Mouse (Mus musculus) heart, embryonic 16.5 days (tissue): ENCODE measurements around the gene Gm20388. TPM values are rescaled to one million over a fixed set of nuclear protein-coding genes. Genes with fewer than 3 reads are reported as not detected.
A peak's percentile ranks its signal among the peaks of the same experiment; 100 is the strongest.

Experiments used
- ATAC-seq: fragments of 200-750 bp; cut with Nextera tagmentation; replicated peaks from 2 replicates; pipeline ENCODE4 v1.8.0; 2017; ENCODE audit warnings: moderate number of reproducible peaks; ENCODE audit not compliant: insufficient read depth, low FRiP score; ENCODE audit errors: extremely low read depth
- H3K27ac ChIP-seq: fragments of 300-500 bp; sonication (generic); 2 replicates; pipeline ENCODE4 v1.5.1; 2014; ENCODE audit warnings: mild to moderate bottlenecking, low read length, control low read depth, moderate library complexity
- H3K27me3 ChIP-seq: fragments of 300-500 bp; sonication (generic); 2 replicates; pipeline ENCODE4 v1.6.1; 2014; ENCODE audit warnings: low read length, mixed read lengths; ENCODE audit not compliant: control insufficient read depth, insufficient read depth
- H3K36me3 ChIP-seq: fragments of 300-500 bp; sonication (generic); 2 replicates; pipeline ENCODE4 v1.6.1; 2014; ENCODE audit not compliant: control insufficient read depth, insufficient read depth
- H3K4me1 ChIP-seq: fragments of 300-500 bp; sonication (generic); 2 replicates; pipeline ENCODE4 v1.6.1; 2014; ENCODE audit warnings: low read length, mixed read lengths; ENCODE audit not compliant: control insufficient read depth, insufficient read depth
- H3K4me2 ChIP-seq: fragments of 300-500 bp; sonication (generic); 2 replicates; pipeline ENCODE4 v1.6.1; 2014; ENCODE audit warnings: low read depth, mild to moderate bottlenecking, control low read depth, low read length
- H3K4me3 ChIP-seq: fragments of 300-500 bp; sonication (generic); 2 replicates; pipeline ENCODE4 v1.5.1; 2014; ENCODE audit warnings: mild to moderate bottlenecking, control low read depth, low read length
- H3K9ac ChIP-seq: fragments of 300-500 bp; sonication (generic); 2 replicates; pipeline ENCODE4 v1.6.1; 2014; ENCODE audit warnings: low read length, control low read depth
- H3K9me3 ChIP-seq: fragments of 300-500 bp; sonication (generic); replicated peaks from 2 replicates; pipeline ENCODE4 v1.6.1; 2016; ENCODE audit warnings: low read length; ENCODE audit not compliant: control insufficient read depth
- WGBS: fragments of 180-500 bp; shearing (Covaris S2); extraction: QIAGEN DNeasy Blood & Tissue Kit; methylation state at CpG from one replicate; pipeline ENCODE4 v1.1.7; 2014; 5-methylcytosine and 5-hydroxymethylcytosine counted together
- polyA plus RNA-seq: library from polyadenylated mRNA; unstranded; fragments of >200 nt; fragmentation: Nextera tagmentation; extraction: Ambion mirVana; gene quantifications from 2 replicates; pipeline ENCODE4 v1.2.1, GENCODE M21; 2015

The Gm20388 gene
- polyA plus RNA-seq, 1 experiment from 2014 or later, result 4.5 TPM

DNA sequence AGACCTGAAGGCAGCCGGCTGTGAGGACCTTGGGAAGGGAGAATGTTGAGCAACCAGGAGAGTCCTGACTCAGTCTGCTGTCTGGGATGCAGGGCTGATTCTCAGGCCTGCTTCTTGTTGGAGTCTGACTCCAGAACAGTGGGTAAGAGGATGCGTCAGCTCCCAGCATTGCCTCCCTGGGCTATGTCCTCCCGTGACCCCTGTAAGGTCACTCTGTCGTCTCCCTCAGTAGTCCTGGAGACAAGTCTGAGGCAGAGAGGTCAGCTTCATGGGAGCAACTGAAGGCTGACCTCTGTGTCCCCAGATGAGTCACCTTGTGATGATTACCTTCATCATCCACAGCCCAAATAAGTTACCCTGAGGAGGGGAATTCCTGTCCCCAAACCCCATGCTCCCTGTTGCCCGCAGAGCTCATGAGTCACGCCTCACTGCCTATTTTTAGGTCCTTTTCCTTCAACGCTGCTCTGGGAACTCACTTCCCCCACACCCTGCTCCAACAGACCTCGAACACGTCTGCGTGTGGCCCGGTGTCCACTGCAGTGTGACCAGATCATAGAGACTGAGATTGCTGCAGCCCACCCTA is 2234.2 kb downstream of the Gm20388 start:
- WGBS, result 20% methylated on average over 11 of the region's 11 CpGs
- H3K9ac ChIP-seq, result peak overlapping the region; percentile 36
- ATAC-seq, result peak; percentile 80

DNA sequence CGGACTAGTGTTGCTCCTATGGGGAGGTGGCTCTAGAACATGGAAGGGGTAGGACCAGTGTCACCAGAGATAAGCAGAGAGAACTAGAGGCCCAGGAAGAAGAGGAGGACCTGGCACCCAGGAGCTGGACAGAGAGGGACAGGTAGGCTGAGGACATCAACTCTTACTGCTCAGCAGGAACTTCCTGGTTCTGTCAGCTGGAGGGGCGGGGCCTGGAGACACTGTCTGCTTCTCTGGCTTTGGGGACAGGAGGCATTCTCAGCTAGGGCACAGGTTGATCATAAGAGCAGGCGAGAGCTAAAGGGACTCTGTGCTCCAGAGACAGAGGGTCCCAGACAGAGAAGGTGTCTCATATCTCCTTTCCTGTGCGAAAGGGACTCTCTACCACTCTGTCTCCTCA is 2238.4 kb downstream of the Gm20388 start:
- Histone ChIP-seq H3K27me3 (no peaks in the 10 kb centered on the region), H3K9ac (no peak overlapping the region), H3K4me3 (no peak overlapping the region), H3K9me3 (no peaks in the 10 kb centered on the region), H3K4me2 (no peak overlapping the region), H3K36me3 (no peaks in the 10 kb centered on the region), H3K27ac (no peak overlapping the region), H3K4me1 (peaks cover 15% of the 10 kb centered on the region)
- ATAC-seq, result no peak
- 78% methylated on average over 4 of the region's 4 CpGs for WGBS

More for the DNA sequence above, 2234.2 kb downstream of the Gm20388 start:
- Histone ChIP-seq H3K4me3 (no peak overlapping the region), H3K36me3 (no peaks in the 10 kb centered on the region), H3K4me2 (peak overlapping the region; percentile 19; the same call in 1 of the 2 replicates), H3K27me3 (no peaks in the 10 kb centered on the region), H3K4me1 (peaks cover 21% of the 10 kb centered on the region), H3K9me3 (no peaks in the 10 kb centered on the region), H3K27ac (peak overlapping the region; percentile 83)

DNA sequence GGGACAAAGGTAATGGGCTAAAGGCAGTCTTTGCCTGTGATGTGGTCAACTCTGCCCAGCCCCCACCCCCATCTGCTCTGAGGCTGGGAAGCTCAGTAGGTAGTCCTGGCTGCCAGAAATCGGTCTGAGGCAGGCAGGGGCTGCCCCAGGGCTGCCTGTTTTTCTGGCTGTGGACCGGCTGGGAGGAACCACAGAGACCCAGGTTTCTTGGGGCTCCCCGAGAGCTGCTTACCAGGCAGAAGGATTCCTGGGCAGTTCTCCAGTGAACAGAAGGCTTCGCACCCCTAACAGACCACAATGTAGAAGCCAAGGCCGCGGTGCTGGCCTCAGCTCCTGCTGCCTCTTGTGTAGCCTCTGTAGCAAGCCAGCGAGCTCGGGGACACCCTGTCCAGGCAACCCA is 2239.0 kb downstream of the Gm20388 start:
- no peak for ATAC-seq
- Histone ChIP-seq H3K4me1 (peaks cover 12% of the 10 kb centered on the region), H3K9me3 (no peaks in the 10 kb centered on the region), H3K4me2 (no peak overlapping the region), H3K27me3 (no peaks in the 10 kb centered on the region), H3K27ac (no peak overlapping the region), H3K9ac (no peak overlapping the region), H3K36me3 (no peaks in the 10 kb centered on the region), H3K4me3 (no peak overlapping the region)
- 81% methylated on average over 8 of the region's 8 CpGs for WGBS

DNA sequence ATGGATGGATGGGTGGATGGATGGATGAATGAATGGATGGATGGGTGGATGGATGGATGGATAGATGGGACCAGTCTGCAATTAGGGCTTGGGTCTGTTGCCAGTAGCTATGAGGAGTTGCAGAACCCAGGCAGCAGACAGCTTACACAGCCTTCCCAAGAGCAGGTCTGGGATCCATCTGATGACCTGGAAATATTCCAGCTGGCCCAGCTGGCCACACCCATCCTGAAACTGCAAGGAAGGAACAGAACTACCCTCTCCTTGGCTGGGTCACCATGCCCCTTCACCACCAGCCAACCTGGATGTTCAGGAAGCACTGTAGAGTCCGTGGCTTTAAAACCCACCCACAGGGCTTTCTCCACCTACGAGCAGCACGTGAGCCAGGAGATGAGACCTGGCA is 2240.9 kb downstream of the Gm20388 start:
- H3K36me3 ChIP-seq, result no peaks in the 10 kb centered on the region
- H3K27ac ChIP-seq, result no peak overlapping the region
- H3K9me3 ChIP-seq, result no peaks in the 10 kb centered on the region
- no peak for ATAC-seq
- WGBS, result 88% methylated on average over 3 of the region's 3 CpGs
- H3K4me2 ChIP-seq, result no peak overlapping the region
- no peaks in the 10 kb centered on the region for H3K4me1 ChIP-seq
- H3K9ac ChIP-seq, result no peak overlapping the region
- H3K4me3 ChIP-seq, result no peak overlapping the region
- no peaks in the 10 kb centered on the region for H3K27me3 ChIP-seq

DNA sequence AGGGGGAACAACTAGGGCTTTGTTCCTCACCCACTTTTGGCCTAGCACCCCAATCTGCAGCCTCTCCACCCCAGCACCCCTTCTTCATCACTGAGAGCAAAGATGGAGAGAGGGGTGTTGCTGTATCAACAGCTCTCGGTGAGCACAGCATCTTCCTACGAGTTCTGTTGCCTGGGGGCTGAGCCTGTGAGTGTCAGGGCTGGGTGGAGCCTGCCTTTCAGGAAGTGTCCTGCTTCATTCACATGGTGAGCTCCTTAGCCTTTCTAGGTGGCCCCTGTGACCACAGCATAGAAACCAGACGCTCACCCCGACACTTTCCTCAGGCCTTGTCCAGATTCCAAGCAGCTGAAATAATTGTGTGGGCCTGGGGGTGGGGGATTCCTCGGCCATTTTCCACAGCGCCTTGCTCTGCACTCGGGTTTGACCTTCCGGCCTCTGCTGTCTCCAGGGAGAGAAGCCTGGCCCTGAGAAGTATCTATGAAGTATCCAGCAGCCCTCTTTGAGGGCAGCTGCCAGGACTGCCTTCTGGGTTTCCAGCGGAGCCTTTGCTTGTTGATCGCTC is 2244.5 kb downstream of the Gm20388 start:
- peak overlapping the region; percentile 20; the same call in 1 of the 2 replicates for H3K9ac ChIP-seq
- H3K4me2 ChIP-seq, result no peak overlapping the region
- no peaks in the 10 kb centered on the region for H3K36me3 ChIP-seq
- H3K4me1 ChIP-seq, result no peaks in the 10 kb centered on the region
- H3K27me3 ChIP-seq, result no peaks in the 10 kb centered on the region
- WGBS, result 41% methylated on average over 10 of the region's 10 CpGs
- H3K27ac ChIP-seq, result no peak overlapping the region
- H3K4me3 ChIP-seq, result no peak overlapping the region
- no peaks in the 10 kb centered on the region for H3K9me3 ChIP-seq
- ATAC-seq, result no peak

DNA sequence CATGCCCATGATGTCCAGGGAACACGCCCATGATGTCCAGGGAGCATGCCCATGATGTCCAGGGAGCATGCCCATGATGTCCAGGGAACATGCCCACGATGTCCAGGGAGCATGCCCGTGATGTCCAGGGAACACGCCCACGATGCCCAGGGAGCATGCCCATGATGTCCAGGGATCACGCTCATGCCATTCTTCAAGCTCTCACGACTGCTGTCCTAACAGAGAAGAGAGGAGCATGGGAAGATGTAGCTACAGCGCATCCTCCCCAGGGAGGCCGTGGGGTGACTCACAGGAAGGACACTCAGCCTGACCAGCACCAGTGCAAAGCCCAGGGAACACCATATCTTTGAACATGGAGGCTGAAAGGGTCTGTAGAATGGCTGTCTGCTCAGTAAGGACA is 2245.3 kb downstream of the Gm20388 start:
- no peak overlapping the region for H3K4me2 ChIP-seq
- no peaks in the 10 kb centered on the region for H3K27me3 ChIP-seq
- no peaks in the 10 kb centered on the region for H3K9me3 ChIP-seq
- no peak for ATAC-seq
- no peak overlapping the region for H3K9ac ChIP-seq
- H3K4me1 ChIP-seq, result no peaks in the 10 kb centered on the region
- WGBS, result 88% methylated on average over 9 of the region's 9 CpGs
- H3K36me3 ChIP-seq, result no peaks in the 10 kb centered on the region
- no peak overlapping the region for H3K27ac ChIP-seq
- H3K4me3 ChIP-seq, result no peak overlapping the region

DNA sequence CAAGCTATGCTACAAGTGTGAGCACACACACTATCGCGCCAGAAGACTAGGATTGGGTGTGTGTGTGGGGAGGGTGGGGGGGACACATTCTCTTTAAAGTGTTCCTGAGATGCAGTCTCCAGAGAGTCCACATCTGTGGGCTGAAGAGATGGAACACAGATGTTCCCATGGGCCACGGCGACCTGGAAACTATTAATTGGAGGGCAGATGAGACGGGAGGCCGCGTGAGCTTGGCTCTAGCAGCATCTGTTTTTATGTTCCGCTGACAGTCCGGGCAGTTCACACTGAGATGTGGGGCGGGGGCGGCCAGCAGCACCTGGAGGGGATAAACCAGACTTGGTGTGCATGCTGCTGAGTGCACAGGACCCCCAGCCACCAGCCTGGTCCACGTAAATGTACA is 2247.0 kb downstream of the Gm20388 start:
- Histone ChIP-seq H3K4me2 (no peak overlapping the region), H3K36me3 (no peaks in the 10 kb centered on the region), H3K4me3 (no peak overlapping the region), H3K4me1 (no peaks in the 10 kb centered on the region), H3K9me3 (no peaks in the 10 kb centered on the region), H3K27ac (no peak overlapping the region), H3K9ac (no peak overlapping the region), H3K27me3 (no peaks in the 10 kb centered on the region)
- no peak for ATAC-seq
- WGBS, result 76% methylated on average over 12 of the region's 12 CpGs

DNA sequence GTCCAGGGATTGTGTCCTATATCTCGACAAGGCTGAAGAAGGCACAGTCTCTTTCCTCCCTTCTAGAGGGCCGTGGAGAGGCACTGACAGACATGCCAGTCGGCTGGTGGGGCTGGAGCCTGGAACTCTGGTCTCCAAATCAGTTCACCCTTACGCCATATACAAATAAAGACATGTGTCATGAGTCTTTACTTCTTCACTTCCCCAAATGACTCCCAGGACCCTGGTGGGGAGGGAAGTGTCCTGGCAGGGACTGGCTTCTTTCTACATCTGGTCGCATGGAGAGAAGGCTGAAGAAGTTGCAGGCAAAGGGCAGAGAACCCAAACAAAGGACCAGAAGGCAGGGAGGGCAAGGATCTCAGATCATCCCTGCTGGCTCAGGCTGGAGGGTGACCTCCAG is 2249.5 kb downstream of the Gm20388 start:
- 70% methylated on average over 5 of the region's 5 CpGs for WGBS
- H3K27ac ChIP-seq, result no peak overlapping the region
- H3K36me3 ChIP-seq, result no peaks in the 10 kb centered on the region
- no peak overlapping the region for H3K4me2 ChIP-seq
- H3K9ac ChIP-seq, result no peak overlapping the region
- H3K27me3 ChIP-seq, result no peaks in the 10 kb centered on the region
- ATAC-seq, result no peak
- H3K4me3 ChIP-seq, result no peak overlapping the region
- H3K4me1 ChIP-seq, result no peaks in the 10 kb centered on the region
- no peaks in the 10 kb centered on the region for H3K9me3 ChIP-seq

DNA sequence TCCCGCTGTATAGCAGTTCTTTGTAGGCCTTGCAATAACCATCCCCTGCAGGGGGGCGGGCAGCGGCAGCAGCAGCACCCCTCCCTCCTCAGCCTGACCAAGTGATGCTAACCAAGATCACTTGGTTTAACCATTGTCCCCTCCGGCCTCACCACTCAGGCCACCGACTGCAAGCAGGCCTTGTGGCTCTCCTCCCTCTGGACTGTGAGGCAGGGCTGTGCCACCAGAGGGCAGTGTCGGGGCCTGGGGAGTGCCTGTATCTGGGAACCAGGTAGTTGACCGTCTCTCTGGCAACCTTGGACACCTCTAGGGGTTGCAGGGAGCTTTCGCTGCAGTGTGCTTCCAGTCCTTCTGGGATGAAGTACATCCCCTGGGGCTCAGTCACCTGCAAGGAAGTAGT is 2252.4 kb downstream of the Gm20388 start:
- Histone ChIP-seq H3K27ac (no peak overlapping the region), H3K4me3 (no peak overlapping the region), H3K4me2 (no peak overlapping the region), H3K9ac (no peak overlapping the region), H3K36me3 (no peaks in the 10 kb centered on the region), H3K9me3 (no peaks in the 10 kb centered on the region), H3K27me3 (no peaks in the 10 kb centered on the region), H3K4me1 (peaks cover 3% of the 10 kb centered on the region; the same call in 1 of the 2 replicates)
- no peak for ATAC-seq
- WGBS, result 37% methylated on average over 8 of the region's 8 CpGs
